Mouse (Mus musculus): ENCODE data around the gene Chmp2a. TPM values are rescaled to one million over a fixed set of nuclear protein-coding genes. Genes with fewer than 3 reads are reported as not detected.
A peak's percentile ranks its signal among the peaks of the same experiment; 100 is the strongest.

Chmp2a gene
- polyA plus RNA-seq, 1 experiment from 2014 or later: 132 TPM

DNA sequence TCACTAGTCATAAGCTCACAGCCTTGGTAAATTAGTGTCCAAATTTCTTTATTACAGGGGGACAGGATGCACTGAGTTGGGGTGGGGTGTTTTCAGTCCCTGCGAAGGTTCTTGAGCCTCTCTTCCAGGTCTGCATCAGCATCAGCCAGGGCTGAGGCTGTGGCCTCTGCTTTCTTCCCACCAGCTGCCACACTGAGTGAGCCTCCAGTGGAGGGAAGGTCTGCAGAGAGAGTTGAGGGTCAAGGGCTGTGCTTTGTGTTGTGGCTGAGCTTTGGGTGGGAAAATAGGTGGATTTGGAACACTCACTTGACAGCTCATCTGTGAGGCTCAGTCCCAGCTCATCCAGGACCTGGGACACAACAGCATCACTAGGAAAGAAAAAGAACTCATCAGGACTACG is 2.6 kb downstream of the Chmp2a start:
- DNase-seq (no peak), ATAC-seq (no peak)
- peaks cover 33% of the 10 kb centered on the region for H3K4me1 ChIP-seq (ENCODE audit: insufficient read depth)
- peaks cover 78% of the 10 kb centered on the region for H3K36me3 ChIP-seq (replicated peaks; ENCODE audit: insufficient read depth, low read length)
- no peak overlapping the region; the same call in 1 of the 2 replicates for H3K27ac ChIP-seq (ENCODE audit: low read depth)
- H3K4me2 ChIP-seq (ENCODE audit: low read depth, low read length): no peak overlapping the region
- no peaks in the 10 kb centered on the region for H3K27me3 ChIP-seq (ENCODE audit: insufficient read depth, low read length)
- no peak overlapping the region for H3K9ac ChIP-seq (replicated peaks)
- WGBS (ENCODE audit: insufficient replicate concordance): 82% methylated on average over 2 of the region's 2 CpGs
- H3K9me3 ChIP-seq (ENCODE audit: low read length): no peaks in the 10 kb centered on the region
- no peak for TF ChIP-seq EP300 (IDR thresholded peaks at IDR 0.05; ENCODE audit: low read depth)
- TF ChIP-seq CTCF (IDR thresholded peaks at IDR 0.05; ENCODE audit: low read depth): no peak
- no peak overlapping the region for H3K4me3 ChIP-seq (ENCODE audit: low read depth, low read length)

DNA sequence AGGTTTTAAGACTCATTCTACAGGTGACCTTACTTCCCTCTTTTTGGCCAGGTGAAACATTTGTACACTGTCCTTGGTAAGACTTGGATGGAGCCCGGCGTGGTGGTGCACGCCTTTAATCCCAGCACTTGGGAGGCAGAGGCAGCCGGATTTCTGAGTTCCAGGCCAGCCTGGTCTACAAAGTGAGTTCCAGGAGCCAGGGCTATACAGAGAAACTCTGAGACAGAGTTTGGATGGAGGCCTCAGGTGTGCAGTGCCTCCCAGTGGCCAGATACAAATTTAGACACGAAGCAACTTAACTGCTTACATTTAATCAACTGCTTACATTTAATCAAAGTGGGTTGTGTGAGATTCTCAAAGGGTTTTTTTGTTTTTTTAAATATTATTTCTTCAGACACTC is 3.5 kb downstream of the Chmp2a start:
- 74% methylated on average over 5 of the region's 5 CpGs for WGBS (ENCODE audit: insufficient replicate concordance)
- no peak overlapping the region for H3K9ac ChIP-seq (replicated peaks)
- no peak overlapping the region for H3K4me2 ChIP-seq (ENCODE audit: low read depth, low read length)
- H3K4me3 ChIP-seq (ENCODE audit: low read depth, low read length): no peak overlapping the region
- H3K27ac ChIP-seq (ENCODE audit: low read depth): no peak overlapping the region
- TF ChIP-seq EP300 (IDR thresholded peaks at IDR 0.05; ENCODE audit: low read depth): no peak
- TF ChIP-seq CTCF (IDR thresholded peaks at IDR 0.05; ENCODE audit: low read depth): peak; percentile 57
- ATAC-seq: no peak
- no peaks in the 10 kb centered on the region for H3K9me3 ChIP-seq (ENCODE audit: low read length)
- H3K4me1 ChIP-seq (ENCODE audit: insufficient read depth): peaks cover 29% of the 10 kb centered on the region
- no peaks in the 10 kb centered on the region for H3K27me3 ChIP-seq (ENCODE audit: insufficient read depth, low read length)
- no peak for DNase-seq
- H3K36me3 ChIP-seq (replicated peaks; ENCODE audit: insufficient read depth, low read length): peaks cover 82% of the 10 kb centered on the region

DNA sequence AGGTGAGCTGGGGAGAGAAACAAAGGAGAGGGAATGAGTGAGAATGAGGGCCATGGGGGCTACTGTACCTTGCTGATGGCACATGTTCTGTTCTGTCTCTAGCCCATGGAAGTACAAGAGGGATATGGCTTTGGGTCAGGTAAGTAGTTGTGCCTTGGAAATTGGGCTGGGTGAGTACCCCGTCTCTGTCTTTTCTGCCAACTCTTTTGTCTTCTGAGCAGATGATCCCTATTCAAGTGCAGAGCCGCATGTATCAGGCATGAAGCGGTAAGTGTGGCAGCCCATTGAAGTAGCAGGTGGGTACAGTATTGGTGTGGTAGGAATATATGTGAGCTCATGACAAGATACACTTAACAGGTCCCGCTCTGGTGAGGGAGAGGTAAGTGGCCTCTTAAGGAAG is 5.6 kb downstream of the Chmp2a start:
- TF ChIP-seq CTCF (IDR thresholded peaks at IDR 0.05; ENCODE audit: low read depth) (no peak), EP300 (IDR thresholded peaks at IDR 0.05; ENCODE audit: low read depth) (no peak)
- no peak overlapping the region for H3K27ac ChIP-seq (ENCODE audit: low read depth)
- DNase-seq (no peak), ATAC-seq (no peak)
- H3K4me1 ChIP-seq (ENCODE audit: insufficient read depth): peaks cover 27% of the 10 kb centered on the region
- H3K4me2 ChIP-seq (ENCODE audit: low read depth, low read length): no peak overlapping the region
- no peaks in the 10 kb centered on the region for H3K9me3 ChIP-seq (ENCODE audit: low read length)
- no peak overlapping the region for H3K4me3 ChIP-seq (ENCODE audit: low read depth, low read length)
- H3K36me3 ChIP-seq (replicated peaks; ENCODE audit: insufficient read depth, low read length): peaks cover 71% of the 10 kb centered on the region
- H3K27me3 ChIP-seq (ENCODE audit: insufficient read depth, low read length): no peaks in the 10 kb centered on the region
- 92% methylated on average over 4 of the region's 4 CpGs for WGBS (ENCODE audit: insufficient replicate concordance)
- no peak overlapping the region for H3K9ac ChIP-seq (replicated peaks)

DNA sequence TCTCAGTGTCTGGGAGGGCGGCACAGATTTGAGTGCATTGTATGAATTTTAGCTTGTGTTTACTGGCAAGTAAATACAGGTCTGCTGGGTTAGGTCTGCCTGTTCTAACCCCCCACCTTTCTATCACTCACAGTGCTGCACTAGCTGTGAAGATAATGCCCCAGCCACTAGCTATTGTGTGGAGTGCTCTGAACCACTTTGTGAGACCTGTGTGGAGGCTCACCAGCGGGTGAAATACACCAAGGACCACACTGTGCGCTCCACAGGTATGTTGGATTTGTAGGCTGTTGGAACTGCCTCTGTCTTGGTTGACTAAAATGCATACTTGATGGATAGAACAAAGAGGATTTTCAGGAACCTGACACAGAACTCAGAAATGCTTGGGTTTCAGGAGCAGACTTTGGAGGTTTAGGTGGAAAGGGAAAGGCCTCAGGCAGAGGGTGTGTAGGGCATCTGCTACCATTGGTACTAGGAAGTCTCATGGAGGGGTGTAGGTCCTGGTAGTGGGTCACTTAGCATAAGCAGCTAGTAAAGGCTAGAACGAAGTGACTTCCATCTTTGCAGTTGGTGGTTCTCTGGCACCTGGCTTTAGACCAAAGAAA is 9.0 kb downstream of the Chmp2a start:
- H3K4me3 ChIP-seq (ENCODE audit: low read depth, low read length): peak overlapping the region; percentile 70
- TF ChIP-seq CTCF (IDR thresholded peaks at IDR 0.05; ENCODE audit: low read depth) (no peak), EP300 (IDR thresholded peaks at IDR 0.05; ENCODE audit: low read depth) (no peak)
- H3K9me3 ChIP-seq (ENCODE audit: low read length): no peaks in the 10 kb centered on the region
- ATAC-seq (no peak), DNase-seq (no peak)
- peaks cover 27% of the 10 kb centered on the region for H3K4me1 ChIP-seq (ENCODE audit: insufficient read depth)
- H3K4me2 ChIP-seq (ENCODE audit: low read depth, low read length): peak overlapping the region; percentile 96
- H3K9ac ChIP-seq (replicated peaks): peak overlapping the region; percentile 86
- H3K27me3 ChIP-seq (ENCODE audit: insufficient read depth, low read length): no peaks in the 10 kb centered on the region
- no peak overlapping the region for H3K27ac ChIP-seq (ENCODE audit: low read depth)
- WGBS (ENCODE audit: insufficient replicate concordance): 22% methylated on average over 4 of the region's 4 CpGs
- H3K36me3 ChIP-seq (replicated peaks; ENCODE audit: insufficient read depth, low read length): peaks cover 45% of the 10 kb centered on the region

DNA sequence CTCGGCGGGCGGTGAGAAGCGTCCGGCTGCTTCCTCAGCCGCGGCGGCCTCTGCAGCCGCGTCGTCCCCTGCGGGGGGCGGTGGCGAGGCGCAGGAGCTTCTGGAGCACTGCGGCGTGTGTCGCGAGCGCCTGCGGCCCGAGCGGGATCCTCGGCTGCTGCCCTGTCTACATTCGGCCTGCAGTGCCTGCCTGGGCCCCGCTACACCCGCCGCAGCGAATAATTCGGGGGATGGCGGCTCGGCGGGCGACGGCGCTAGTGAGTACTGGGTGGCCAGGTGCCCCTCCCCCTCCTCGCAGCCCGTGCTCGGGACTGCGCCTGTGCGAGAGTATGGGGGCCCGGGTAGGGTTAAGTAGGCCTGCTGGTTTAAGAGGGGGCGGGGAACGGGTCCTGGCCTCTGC is 9.8 kb downstream of the Chmp2a start:
- Histone ChIP-seq H3K27me3 (ENCODE audit: insufficient read depth, low read length) (no peaks in the 10 kb centered on the region), H3K4me1 (ENCODE audit: insufficient read depth) (peaks cover 27% of the 10 kb centered on the region), H3K4me3 (ENCODE audit: low read depth, low read length) (peak overlapping the region; percentile 70), H3K4me2 (ENCODE audit: low read depth, low read length) (peak overlapping the region; percentile 96), H3K9me3 (ENCODE audit: low read length) (no peaks in the 10 kb centered on the region), H3K36me3 (replicated peaks; ENCODE audit: insufficient read depth, low read length) (peaks cover 37% of the 10 kb centered on the region), H3K27ac (ENCODE audit: low read depth) (peak overlapping the region; percentile 99), H3K9ac (replicated peaks) (peak overlapping the region; percentile 86)
- ATAC-seq (peak; percentile 52), DNase-seq (peak; percentile 83)
- TF ChIP-seq EP300 (IDR thresholded peaks at IDR 0.05; ENCODE audit: low read depth): no peak
- TF ChIP-seq CTCF (IDR thresholded peaks at IDR 0.05; ENCODE audit: low read depth): peak; percentile 48
- under 1% methylated on average over 44 of the region's 44 CpGs for WGBS (ENCODE audit: insufficient replicate concordance)

DNA sequence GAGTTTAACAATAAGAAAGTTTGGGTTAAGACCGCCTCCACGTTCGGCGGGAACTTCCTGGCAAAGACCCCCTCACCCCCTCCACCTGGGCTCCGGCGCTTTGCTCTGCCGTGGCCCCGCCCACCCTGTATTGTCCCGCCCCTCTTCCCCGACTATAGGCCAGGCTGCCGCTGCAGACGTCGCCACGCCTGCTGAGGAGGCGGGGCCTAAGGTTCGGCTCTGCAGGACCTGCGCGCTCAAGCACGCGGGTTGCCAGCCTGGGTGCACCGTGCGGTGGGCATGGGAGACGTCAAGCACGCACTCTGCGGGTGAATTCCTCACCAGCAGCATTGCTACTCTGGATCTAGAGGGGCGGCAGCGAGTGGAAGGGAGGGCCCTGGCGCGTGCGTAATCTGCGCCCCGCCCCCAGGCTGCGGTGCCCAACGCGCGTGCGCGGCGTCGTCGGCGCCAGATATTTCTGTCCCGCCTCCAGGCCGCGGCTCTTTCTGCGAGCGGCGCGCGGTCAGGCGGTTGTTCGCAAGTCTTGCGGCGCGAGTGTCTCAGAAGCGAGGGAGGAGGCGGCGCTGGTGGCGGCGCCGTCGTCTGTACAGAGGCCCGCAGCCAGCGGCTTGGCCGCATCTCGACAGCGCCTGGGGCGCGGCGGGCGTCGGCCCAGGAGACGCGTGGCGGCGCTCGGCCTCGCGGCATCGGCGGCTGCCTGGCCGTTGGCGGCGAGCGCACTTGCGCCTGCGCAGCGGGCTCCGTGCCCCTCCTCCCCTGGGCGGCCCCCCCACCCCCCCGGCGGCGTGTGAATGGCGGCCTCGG is 10.5 kb downstream of the Chmp2a start:
- H3K27me3 ChIP-seq (ENCODE audit: insufficient read depth, low read length): no peaks in the 10 kb centered on the region
- H3K4me1 ChIP-seq (ENCODE audit: insufficient read depth): peaks cover 27% of the 10 kb centered on the region
- H3K9me3 ChIP-seq (ENCODE audit: low read length): no peaks in the 10 kb centered on the region
- WGBS (ENCODE audit: insufficient replicate concordance): 2% methylated on average over 58 of the region's 95 CpGs
- peak overlapping the region; percentile 99 for H3K27ac ChIP-seq (ENCODE audit: low read depth)
- H3K36me3 ChIP-seq (replicated peaks; ENCODE audit: insufficient read depth, low read length): peaks cover 30% of the 10 kb centered on the region
- DNase-seq (peak; percentile 95), ATAC-seq (peak; percentile 86)
- peak overlapping the region; percentile 96 for H3K4me2 ChIP-seq (ENCODE audit: low read depth, low read length)
- TF ChIP-seq EP300 (IDR thresholded peaks at IDR 0.05; ENCODE audit: low read depth) (no peak), CTCF (IDR thresholded peaks at IDR 0.05; ENCODE audit: low read depth) (0 out of 2 replicates have a peak, but pooled peaks have one; percentile 1)
- H3K4me3 ChIP-seq (ENCODE audit: low read depth, low read length): peak overlapping the region; percentile 70
- H3K9ac ChIP-seq (replicated peaks): peak overlapping the region; percentile 86

Measured in liver, postnatal 0 days (tissue).